Mouse (Mus musculus) forebrain, postnatal 0 days (tissue): ENCODE measurements at regions not wholly inside any gene's neighbourhood (a gene's known extent, or its start where the extent isn't known, plus 50 kb on each side); places are given as distances from the start of the nearest gene placed in this dataset.

Experiments
- ATAC-seq: fragments of 200-750 bp; cut with Nextera tagmentation; 2 replicates; pipeline ENCODE4 v1.8.0; 2017; ENCODE audit warnings: mild to moderate bottlenecking, moderate library complexity
- DNase-seq: peaks from one replicate; pipeline ENCODE4 v3.0.0-alpha.2; 2015
- H3K27ac ChIP-seq: fragments of 300-500 bp; sonication (generic); 2 replicates; pipeline ENCODE4 v1.5.1; 2014; ENCODE audit warnings: low read depth, mild to moderate bottlenecking, antibody characterized with exemption, low read length, moderate library complexity, mixed read lengths
- H3K27me3 ChIP-seq: fragments of 300-500 bp; sonication (generic); 2 replicates; pipeline ENCODE4 v1.6.1; 2014; ENCODE audit warnings: mild to moderate bottlenecking, low read length, mixed read lengths; ENCODE audit not compliant: insufficient read depth
- H3K36me3 ChIP-seq: fragments of 300-500 bp; sonication (generic); 2 replicates; pipeline ENCODE4 v1.6.1; 2014; ENCODE audit warnings: mild to moderate bottlenecking, moderate library complexity; ENCODE audit not compliant: insufficient read depth
- H3K4me1 ChIP-seq: fragments of 300-500 bp; sonication (generic); 2 replicates; pipeline ENCODE4 v1.6.1; 2014; ENCODE audit warnings: antibody characterized with exemption; ENCODE audit not compliant: insufficient read depth
- H3K4me2 ChIP-seq: fragments of 300-500 bp; sonication (generic); 2 replicates; pipeline ENCODE4 v1.6.1; 2014; ENCODE audit warnings: low read depth, mild to moderate bottlenecking, moderate library complexity
- H3K4me3 ChIP-seq: fragments of 300-500 bp; sonication (generic); 2 replicates; pipeline ENCODE4 v1.5.1; 2014; ENCODE audit warnings: low read depth, low read length, mixed read lengths
- H3K9ac ChIP-seq: fragments of 300-500 bp; sonication (generic); 2 replicates; pipeline ENCODE4 v1.6.1; 2014; ENCODE audit warnings: mild to moderate bottlenecking
- H3K9me3 ChIP-seq: fragments of 300-500 bp; sonication (generic); 2 replicates; pipeline ENCODE4 v1.6.1; 2016; ENCODE audit warnings: low read length
- CTCF ChIP-seq: sonication (generic); IDR thresholded peaks from 2 replicates; pipeline ENCODE4 v1.5.1; 2016; ENCODE audit warnings: antibody characterized with exemption, control low read depth, low read depth
- WGBS: fragments of 180-500 bp; shearing (Covaris S2); extraction: QIAGEN DNeasy Blood & Tissue Kit; methylation state at CpG from one replicate; pipeline ENCODE4 v1.1.7; 2014; 5-methylcytosine and 5-hydroxymethylcytosine counted together

- 52% methylated on average over 6 of the region's 6 CpGs for WGBS
- ATAC-seq (no peak), DNase-seq (no peak)
- H3K9me3 ChIP-seq, result no peaks in the 10 kb centered on the region
- no peaks in the 10 kb centered on the region for H3K4me1 ChIP-seq
- H3K9ac ChIP-seq, result no peak overlapping the region
- no peak overlapping the region for H3K4me3 ChIP-seq
- no peak for TF ChIP-seq CTCF
- H3K36me3 ChIP-seq, result no peaks in the 10 kb centered on the region
- no peak overlapping the region for H3K27ac ChIP-seq
- no peaks in the 10 kb centered on the region for H3K27me3 ChIP-seq
- H3K4me2 ChIP-seq, result no peak overlapping the region
Measured at GRCm38 (mm10) chr14:78179576-78179975, 90.8 kb upstream of the Fam216b start.

- Histone ChIP-seq H3K4me2 (no peak overlapping the region), H3K36me3 (no peaks in the 10 kb centered on the region), H3K9me3 (no peaks in the 10 kb centered on the region), H3K4me1 (no peaks in the 10 kb centered on the region), H3K27ac (no peak overlapping the region), H3K27me3 (no peaks in the 10 kb centered on the region), H3K9ac (no peak overlapping the region), H3K4me3 (no peak overlapping the region)
- no peak for TF ChIP-seq CTCF
- WGBS, result 94% methylated on average over 2 of the region's 2 CpGs
- ATAC-seq (no peak), DNase-seq (no peak)
Measured at GRCm38 (mm10) chr14:78173451-78173850, 84.6 kb upstream of the Fam216b start.

GRCm38 (mm10) chr14:78172956-78173355 lies 84.1 kb upstream of the Fam216b start:
- no peak for TF ChIP-seq CTCF
- WGBS, result 84% methylated on average over 1 of the region's 1 CpGs

GRCm38 (mm10) chr14:78160819-78161218 lies 72.0 kb upstream of the Fam216b start:
- H3K9me3 ChIP-seq, result no peaks in the 10 kb centered on the region
- no peak overlapping the region for H3K9ac ChIP-seq
- no peak for DNase-seq
- ATAC-seq, result no peak
- WGBS, result 98% methylated on average over 3 of the region's 3 CpGs
- no peaks in the 10 kb centered on the region; the same call in 1 of the 2 replicates for H3K4me1 ChIP-seq
- no peak for TF ChIP-seq CTCF
- H3K36me3 ChIP-seq, result no peaks in the 10 kb centered on the region
- H3K4me2 ChIP-seq, result no peak overlapping the region
- H3K4me3 ChIP-seq, result no peak overlapping the region
- H3K27me3 ChIP-seq, result no peaks in the 10 kb centered on the region
- no peak overlapping the region for H3K27ac ChIP-seq

More at GRCm38 (mm10) chr14:78172956-78173355, 84.1 kb upstream of the Fam216b start:
- DNase-seq (no peak), ATAC-seq (no peak)
- Histone ChIP-seq H3K27ac (no peak overlapping the region), H3K9me3 (no peaks in the 10 kb centered on the region), H3K4me2 (no peak overlapping the region), H3K4me1 (no peaks in the 10 kb centered on the region), H3K36me3 (no peaks in the 10 kb centered on the region), H3K9ac (no peak overlapping the region), H3K27me3 (no peaks in the 10 kb centered on the region), H3K4me3 (no peak overlapping the region)

- ATAC-seq (no peak), DNase-seq (no peak)
- no peaks in the 10 kb centered on the region for H3K36me3 ChIP-seq
- no peak for TF ChIP-seq CTCF
- no peaks in the 10 kb centered on the region for H3K9me3 ChIP-seq
- H3K4me1 ChIP-seq, result no peaks in the 10 kb centered on the region; the same call in 1 of the 2 replicates
- H3K9ac ChIP-seq, result no peak overlapping the region
- 82% methylated on average over 7 of the region's 7 CpGs for WGBS
- H3K27ac ChIP-seq, result no peak overlapping the region
- H3K27me3 ChIP-seq, result no peaks in the 10 kb centered on the region
- H3K4me3 ChIP-seq, result no peak overlapping the region
- no peak overlapping the region for H3K4me2 ChIP-seq
Measured at GRCm38 (mm10) chr14:78159567-78159966, 70.8 kb upstream of the Fam216b start.

- H3K27me3 ChIP-seq, result no peaks in the 10 kb centered on the region
- H3K27ac ChIP-seq, result no peak overlapping the region
- no peaks in the 10 kb centered on the region; the same call in 1 of the 2 replicates for H3K4me1 ChIP-seq
- H3K9me3 ChIP-seq, result no peaks in the 10 kb centered on the region
- H3K4me3 ChIP-seq, result no peak overlapping the region
- DNase-seq (no peak), ATAC-seq (no peak)
- 65% methylated on average over 2 of the region's 2 CpGs for WGBS
- no peak overlapping the region for H3K4me2 ChIP-seq
- TF ChIP-seq CTCF, result no peak
- H3K36me3 ChIP-seq, result no peaks in the 10 kb centered on the region
- no peak overlapping the region for H3K9ac ChIP-seq
Measured at GRCm38 (mm10) chr14:78157660-78158059, 68.9 kb upstream of the Fam216b start.

DNA sequence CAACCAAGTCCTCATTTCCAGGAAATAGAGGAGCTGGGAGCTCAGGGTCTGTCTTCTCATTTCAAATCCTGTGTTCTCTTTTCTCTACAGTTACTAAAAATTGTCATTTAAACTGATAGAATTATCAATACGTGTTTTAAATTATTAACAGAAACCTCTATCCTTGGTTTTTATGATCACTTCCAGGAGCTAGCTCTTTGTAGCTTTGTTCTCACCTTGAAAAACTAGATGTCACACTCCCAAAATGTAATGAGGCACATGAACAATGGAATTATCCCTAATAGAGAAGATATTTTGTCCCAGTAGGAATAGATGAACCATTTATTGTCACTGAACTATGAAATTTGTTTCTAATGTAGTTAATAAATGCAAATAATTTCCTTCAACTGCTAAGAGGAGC lies 60.0 kb upstream of the Fam216b start:
- H3K36me3 ChIP-seq, result no peaks in the 10 kb centered on the region
- DNase-seq, result no peak
- H3K9me3 ChIP-seq, result no peaks in the 10 kb centered on the region
- no peak overlapping the region for H3K4me3 ChIP-seq
- H3K9ac ChIP-seq, result no peak overlapping the region
- H3K4me2 ChIP-seq, result no peak overlapping the region
- H3K4me1 ChIP-seq, result no peaks in the 10 kb centered on the region
- 80% methylated on average over 1 of the region's 1 CpGs for WGBS
- peak overlapping the region; percentile 50 for H3K27ac ChIP-seq
- TF ChIP-seq CTCF, result no peak
- ATAC-seq, result peak; percentile 59; the same call in 1 of the 2 replicates
- no peaks in the 10 kb centered on the region for H3K27me3 ChIP-seq
